Mouse (Mus musculus) adrenal gland, postnatal 4 days (tissue): Measurements from ENCODE around the gene App. TPM values are rescaled to one million over a fixed set of nuclear protein-coding genes. Genes with fewer than 3 reads are reported as not detected.

Source experiments
- DNase-seq, 2 experiments: peaks; one replicate each; pipeline ENCODE4 v3.0.0; 2021 to 2022; ENCODE audit warnings: low spot score in 2 of 2, mixed read lengths in 2 of 2
- total RNA-seq, 2 experiments: library from RNA; stranded (reverse); gene quantifications; 2 replicates each; pipeline ENCODE4 v1.2.3; 2021

App gene
- total RNA-seq, 2 experiments from 2014 or later = 403 to 480 TPM

DNA sequence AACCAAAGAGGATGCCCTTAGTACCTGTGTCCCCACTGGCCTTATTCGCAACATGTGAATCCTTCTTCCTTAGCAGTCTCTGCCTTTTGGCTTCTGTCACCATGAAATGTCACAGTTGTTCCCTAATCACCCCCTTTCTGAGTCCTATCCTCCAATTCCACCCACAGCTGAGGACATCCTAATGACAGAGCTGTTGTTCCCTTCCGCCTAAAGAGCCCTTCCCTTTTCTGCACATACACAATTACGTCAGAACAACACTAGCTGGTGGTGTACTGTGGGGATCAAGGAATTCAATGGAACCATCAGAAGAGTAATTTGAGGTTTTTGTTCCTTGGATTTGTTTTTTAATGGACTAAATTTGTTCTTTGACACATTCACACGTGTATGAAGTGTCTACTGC is 48.9 kb downstream of the App start:
- DNase-seq = no peak

DNA sequence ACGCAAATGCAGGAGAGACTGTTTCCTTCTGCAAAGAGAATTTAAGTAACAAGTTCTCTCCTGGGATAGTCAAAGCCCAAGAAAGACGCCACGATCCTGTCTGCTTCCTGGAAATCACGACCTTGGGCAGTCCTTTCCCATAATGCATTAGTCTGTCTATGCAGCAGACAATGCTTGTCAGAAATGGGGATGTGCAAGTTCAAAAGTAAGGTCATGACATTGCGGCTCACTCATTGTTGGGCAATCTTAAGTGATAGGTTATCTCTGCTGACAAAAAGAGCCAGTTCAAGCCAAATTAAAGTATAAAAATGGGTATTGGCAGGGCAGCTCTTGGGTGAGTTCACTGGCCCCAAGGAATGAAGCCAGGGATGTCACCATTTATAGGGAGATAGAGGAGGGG is 51.6 kb downstream of the App start:
- DNase-seq = no peak

GRCm38 (mm10) chr16:85118916-85119315 is 54.6 kb downstream of the App start:
- no peak for DNase-seq

DNA sequence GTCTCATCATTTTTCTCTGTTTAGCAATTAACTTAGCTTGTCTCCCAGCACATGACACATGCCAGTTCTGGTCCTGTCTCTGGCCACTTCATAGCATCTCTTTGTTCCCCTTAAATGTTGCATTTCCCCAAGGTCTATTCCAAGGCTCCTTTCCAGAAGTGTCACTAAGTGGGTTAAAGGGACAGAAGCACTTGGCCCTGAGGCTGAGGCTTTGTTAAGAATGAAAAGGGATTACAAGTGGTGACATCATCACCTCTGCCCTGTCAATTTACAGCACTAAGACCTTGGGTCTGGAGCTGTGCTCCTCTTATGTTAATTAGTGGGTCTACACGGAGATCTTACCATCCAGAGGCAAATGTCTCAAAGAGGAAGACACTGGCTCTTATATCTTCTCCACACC is 56.0 kb downstream of the App start:
- no peak for DNase-seq

- DNase-seq = no peak
Measured at GRCm38 (mm10) chr16:85115837-85116236, 57.7 kb downstream of the App start.

DNA sequence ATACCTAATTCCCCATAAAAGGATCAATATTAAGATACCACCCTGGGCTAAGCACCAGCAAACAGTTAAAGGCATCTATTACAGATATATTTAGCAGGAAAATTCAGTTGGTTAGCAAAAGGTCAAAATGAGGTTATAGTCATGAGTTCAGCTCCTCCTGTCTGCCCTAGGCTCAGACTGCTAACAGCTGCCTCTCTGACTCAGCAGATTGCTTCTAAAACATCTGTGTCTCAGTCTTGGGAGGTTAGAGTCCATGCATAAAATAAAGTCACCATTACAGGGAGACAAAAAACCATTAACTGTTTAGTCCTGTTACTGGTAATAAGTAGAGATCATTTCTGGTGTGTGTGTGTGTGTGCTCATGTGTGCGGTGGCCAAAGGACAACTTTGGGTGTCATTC is 58.8 kb downstream of the App start:
- DNase-seq = no peak

DNA sequence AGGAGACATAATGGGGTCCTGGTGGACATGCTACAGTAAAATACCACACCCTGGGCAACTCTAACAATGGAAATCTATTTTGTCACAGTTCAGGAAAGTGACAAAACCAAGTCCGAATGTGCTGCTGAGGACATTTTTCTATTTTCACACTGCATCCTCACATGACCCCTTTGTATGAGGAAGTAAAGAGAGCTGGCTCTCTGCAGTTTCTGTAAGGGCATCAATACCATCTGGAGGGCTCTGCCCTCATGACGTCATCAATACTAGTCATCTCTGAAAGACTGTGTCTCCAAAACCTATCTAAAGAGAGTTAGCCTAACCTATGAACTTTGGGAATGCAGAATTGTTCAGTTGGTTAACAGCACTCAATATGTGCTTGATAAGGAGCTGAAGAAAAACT is 59.6 kb downstream of the App start:
- no peak for DNase-seq

- no peak for DNase-seq
Measured at GRCm38 (mm10) chr16:85112254-85112653, 61.3 kb downstream of the App start.

- DNase-seq = no peak
Measured at GRCm38 (mm10) chr16:85110428-85110827, 63.1 kb downstream of the App start.

- DNase-seq = no peak
Measured at GRCm38 (mm10) chr16:85108486-85108885, 65.1 kb downstream of the App start.

- DNase-seq = no peak
Measured at GRCm38 (mm10) chr16:85106644-85107323, 66.8 kb downstream of the App start.

GRCm38 (mm10) chr16:85105603-85106002 is 68.0 kb downstream of the App start:
- DNase-seq = no peak

GRCm38 (mm10) chr16:85103116-85103787 is 70.3 kb downstream of the App start:
- DNase-seq = no peak

DNA sequence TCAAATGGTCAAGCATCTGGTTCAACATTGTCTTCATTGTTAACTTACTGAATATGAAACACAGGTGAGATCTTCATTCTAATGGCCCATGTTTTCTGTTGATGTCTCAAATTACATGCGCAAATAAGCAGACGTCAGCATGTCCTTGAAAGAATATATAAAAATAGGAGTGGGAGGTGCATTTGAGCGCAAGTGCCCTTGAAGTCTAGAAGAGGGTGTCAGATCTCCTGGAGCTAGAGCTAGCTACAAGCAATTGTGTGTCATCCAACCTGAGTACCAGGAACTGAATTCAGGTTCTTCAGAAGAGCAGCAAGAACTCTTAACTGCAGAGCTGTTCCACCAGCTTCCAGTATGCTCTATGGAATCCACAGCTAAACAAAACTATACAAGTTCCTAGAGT is 72.0 kb downstream of the App start:
- DNase-seq = no peak

GRCm38 (mm10) chr16:85100806-85101205 is 72.8 kb downstream of the App start:
- DNase-seq = no peak

DNA sequence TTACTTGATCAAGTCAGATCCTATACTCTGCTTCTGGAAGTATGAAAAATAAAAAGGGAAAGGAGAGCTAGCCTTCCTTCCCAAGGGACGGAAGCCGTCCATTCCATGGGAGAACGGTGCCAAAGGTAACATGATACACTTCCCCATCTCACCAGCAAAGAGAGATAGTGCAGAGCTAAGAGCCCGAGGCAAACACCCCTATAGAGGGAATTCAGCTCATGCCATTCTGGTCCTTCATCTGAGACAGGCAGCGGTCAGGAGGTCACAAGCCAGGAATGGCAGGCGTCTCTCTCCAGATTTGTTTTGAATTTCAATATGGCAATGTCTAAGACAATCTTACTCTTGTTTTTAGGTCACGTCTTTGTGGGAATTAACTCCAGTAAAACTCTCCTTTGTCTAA is 74.1 kb downstream of the App start:
- DNase-seq = no peak

- DNase-seq = no peak
Measured at GRCm38 (mm10) chr16:85099044-85099443, 74.5 kb downstream of the App start.

DNA sequence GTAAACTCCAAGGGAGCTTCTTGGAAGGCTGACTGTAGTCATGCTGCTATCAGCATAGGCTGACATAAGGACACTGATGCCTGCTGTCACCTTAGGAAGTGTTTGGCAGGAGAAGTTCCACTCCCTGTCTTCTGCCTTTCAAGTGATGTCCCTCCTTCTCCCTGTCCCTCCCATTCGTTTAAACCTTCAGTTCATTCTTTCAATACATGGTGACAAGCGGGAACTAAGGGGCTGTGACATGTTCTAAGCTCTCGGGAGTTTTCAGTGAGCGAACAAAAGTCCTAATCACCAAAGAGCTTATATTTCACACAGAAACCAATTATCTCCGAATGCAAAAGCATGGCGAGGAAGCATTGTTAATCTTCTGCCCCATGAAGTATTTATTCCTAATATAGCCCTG is 77.2 kb downstream of the App start:
- no peak for DNase-seq

DNA sequence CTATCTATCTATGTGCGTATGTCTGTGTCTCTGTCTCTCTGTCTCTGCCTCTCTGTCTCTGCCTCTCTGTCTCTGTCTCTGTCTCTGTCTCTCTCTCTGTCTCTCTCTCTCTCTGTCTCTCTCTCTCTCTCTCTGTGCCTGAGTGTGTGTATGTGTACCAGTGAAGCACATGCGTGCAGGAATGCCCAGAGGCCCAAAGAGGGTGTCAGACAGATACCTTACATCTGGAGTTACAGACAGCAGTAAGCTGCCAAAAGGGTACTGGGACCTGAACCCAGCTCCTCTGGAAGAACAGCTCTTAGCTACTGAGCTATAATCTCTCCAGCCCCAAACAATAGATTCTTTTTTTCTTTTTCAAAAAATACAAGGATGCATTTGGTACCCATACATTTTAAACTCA is 77.6 kb downstream of the App start:
- DNase-seq = no peak

- DNase-seq = no peak
Measured at GRCm38 (mm10) chr16:85092644-85093091, 80.9 kb downstream of the App start.

DNA sequence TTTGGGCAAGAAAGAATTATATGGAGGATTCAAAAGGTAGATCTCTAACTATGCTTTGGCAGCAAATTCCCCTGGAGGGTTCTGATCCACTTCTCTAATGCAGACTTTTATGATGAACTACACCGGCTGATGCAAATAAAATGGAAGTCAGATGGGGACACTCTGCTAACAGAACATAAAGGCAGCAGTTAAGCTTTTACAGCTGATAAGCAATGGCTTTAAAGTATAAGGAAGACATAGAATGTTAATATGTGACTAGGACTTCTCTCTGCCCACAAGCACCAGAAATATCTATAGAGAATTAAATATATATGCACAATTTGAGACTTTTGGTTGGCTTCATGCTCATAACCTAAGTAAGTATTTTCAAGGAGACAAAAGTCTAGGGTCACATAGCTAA is 81.4 kb downstream of the App start:
- no peak for DNase-seq

DNA sequence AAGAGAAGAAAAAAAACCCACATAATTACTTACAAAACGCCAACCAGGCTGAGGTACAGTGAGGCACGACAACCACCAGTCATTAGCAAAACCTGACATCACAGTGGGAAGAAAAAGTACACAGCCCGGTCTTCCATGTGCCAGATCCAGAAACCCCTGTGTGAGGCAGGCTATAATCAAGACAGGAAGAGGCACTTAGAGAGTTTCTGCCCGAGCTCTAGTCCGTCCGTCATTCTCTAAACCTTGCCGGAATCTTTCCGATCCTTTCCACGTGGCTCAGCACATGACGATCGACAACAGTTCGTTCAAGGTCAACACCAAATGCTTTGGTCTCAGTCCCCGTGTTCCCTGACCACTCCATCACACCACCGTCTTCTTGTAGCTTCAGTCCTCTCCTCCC is 82.6 kb downstream of the App start:
- no peak for DNase-seq

DNA sequence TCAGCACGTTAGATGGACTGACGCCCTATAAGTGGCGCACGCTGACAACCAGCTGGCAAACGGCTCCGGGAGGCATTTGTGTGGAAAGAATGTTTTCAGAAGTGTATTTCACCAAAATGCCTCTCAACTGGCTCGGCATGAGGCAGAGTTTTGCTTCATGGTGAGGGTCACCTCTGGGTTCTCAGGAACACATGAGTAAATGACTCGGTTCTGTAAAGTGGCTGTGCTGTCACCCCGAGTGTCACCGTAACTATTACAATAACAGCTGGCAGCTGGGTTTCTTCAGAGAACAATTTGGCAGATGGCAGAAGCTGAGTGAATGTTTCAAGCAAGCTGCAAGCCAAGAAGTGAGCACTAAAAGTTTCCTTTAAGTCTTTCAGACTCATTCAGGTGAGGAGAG is 85.4 kb downstream of the App start:
- no peak for DNase-seq
